Mouse (Mus musculus): ENCODE measurements around the gene Il17f. TPM values are rescaled to one million over a fixed set of nuclear protein-coding genes. Genes with fewer than 3 reads are reported as not detected.
A peak's percentile ranks its signal among the peaks of the same experiment; 100 is the strongest.
"Not testable (repeated sequence)": the region's sequence is repeated elsewhere in the genome, so short reads cannot be mapped to it uniquely, and the experiment has no call there.

Gene Il17f
- polyA plus RNA-seq, 1 experiment from 2014 or later, result not detected

GRCm38 (mm10) chr1:20801275-20801674 lies 10.9 kb upstream of the Il17f start:
- Histone ChIP-seq H3K4me1 (ENCODE audit: control insufficient read depth, insufficient read depth, low read length) (no peaks in the 10 kb centered on the region), H3K27me3 (replicated peaks; ENCODE audit: control insufficient read depth, insufficient read depth, low read length) (no peaks in the 10 kb centered on the region), H3K4me2 (ENCODE audit: low read length) (no peak overlapping the region), H3K9me3 (replicated peaks; ENCODE audit: control insufficient read depth, low read length) (no peaks in the 10 kb centered on the region), H3K4me3 (ENCODE audit: low read depth, low read length) (no peak overlapping the region), H3K9ac (ENCODE audit: low read length) (0 out of 2 replicates have a peak overlapping the region, but pooled peaks have one; percentile 25), H3K27ac (ENCODE audit: low read depth, low read length) (peak overlapping the region; percentile 33; the same call in 1 of the 2 replicates), H3K36me3 (ENCODE audit: control insufficient read depth, insufficient read depth, low read length) (peaks cover 36% of the 10 kb centered on the region)
- no peak for DNase-seq (ENCODE audit: low spot score)
- ATAC-seq, result peak; percentile 21; the same call in 1 of the 2 replicates
- 83% methylated on average over 2 of the region's 2 CpGs for WGBS

DNA sequence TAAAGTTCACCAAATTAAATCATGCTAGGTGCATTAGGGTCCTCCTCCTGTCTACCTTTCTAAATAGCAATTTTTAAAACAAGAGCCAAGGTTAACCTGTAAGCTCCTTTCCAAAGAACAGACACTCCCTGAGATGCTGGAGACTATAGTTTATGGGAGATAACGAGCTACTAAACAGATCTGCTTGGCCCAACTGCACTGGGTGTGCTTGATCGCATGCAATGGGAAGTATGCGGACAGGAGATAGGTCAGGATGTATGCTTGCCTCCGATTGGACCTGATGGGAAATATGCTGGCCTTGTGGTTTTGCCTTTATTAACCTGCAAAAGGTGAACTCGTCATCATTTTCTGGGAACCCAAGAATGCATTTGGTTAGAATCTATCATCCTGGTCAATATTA lies 4.8 kb upstream of the Il17f start:
- WGBS, result 89% methylated on average over 5 of the region's 5 CpGs
- H3K4me3 ChIP-seq (ENCODE audit: low read depth, low read length), result no peak overlapping the region
- no peak overlapping the region for H3K4me2 ChIP-seq (ENCODE audit: low read length)
- no peaks in the 10 kb centered on the region; the same call in 1 of the 2 replicates for H3K36me3 ChIP-seq (ENCODE audit: control insufficient read depth, insufficient read depth, low read length)
- H3K4me1 ChIP-seq (ENCODE audit: control insufficient read depth, insufficient read depth, low read length), result no peaks in the 10 kb centered on the region
- ATAC-seq (no peak), DNase-seq (ENCODE audit: low spot score) (no peak)
- H3K27me3 ChIP-seq (replicated peaks; ENCODE audit: control insufficient read depth, insufficient read depth, low read length), result no peaks in the 10 kb centered on the region
- H3K27ac ChIP-seq (ENCODE audit: low read depth, low read length), result no peak overlapping the region
- no peak overlapping the region for H3K9ac ChIP-seq (ENCODE audit: low read length)
- no peaks in the 10 kb centered on the region for H3K9me3 ChIP-seq (replicated peaks; ENCODE audit: control insufficient read depth, low read length)

DNA sequence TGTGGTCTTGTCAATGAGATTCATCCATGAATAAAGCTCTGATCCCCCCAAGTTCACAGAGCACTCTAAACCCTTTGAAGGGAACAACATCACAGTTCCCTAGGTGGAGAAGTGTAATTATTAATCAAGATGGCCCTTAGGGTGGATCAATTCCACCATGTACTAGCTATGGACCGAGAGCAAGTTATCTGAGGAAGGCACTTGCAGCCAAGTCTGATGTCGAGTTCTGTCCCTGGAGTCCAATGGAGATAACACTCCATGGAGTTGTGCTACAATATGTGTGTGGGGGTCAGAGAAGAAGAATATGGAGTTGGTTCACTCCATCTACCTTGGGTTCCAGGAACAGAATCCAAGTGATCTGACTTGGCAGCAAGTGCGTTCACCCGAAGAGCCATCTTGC lies 4.3 kb upstream of the Il17f start:
- DNase-seq (ENCODE audit: low spot score), result no peak

DNA sequence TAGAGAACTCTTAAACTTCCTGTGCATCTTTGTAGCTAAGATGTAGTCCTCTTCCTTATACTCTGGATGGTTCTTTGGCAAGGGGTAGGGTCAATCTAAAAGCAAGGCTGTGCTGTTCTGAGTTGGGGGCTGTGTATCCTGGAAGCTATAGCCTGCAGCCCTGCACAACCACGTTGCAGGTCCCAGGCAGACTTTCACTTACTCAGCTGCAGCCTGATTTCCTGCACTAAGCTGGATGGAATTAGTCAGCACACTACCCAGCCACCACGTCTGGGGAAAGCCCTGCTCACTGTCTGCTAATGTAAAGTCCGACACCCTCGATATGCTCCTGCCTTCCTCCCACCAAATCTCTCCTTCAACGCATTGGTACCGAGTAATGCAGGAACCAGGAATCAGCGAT lies 997 bp upstream of the Il17f start:
- DNase-seq (ENCODE audit: low spot score) (no peak), ATAC-seq (no peak)
- no peaks in the 10 kb centered on the region for H3K9me3 ChIP-seq (replicated peaks; ENCODE audit: control insufficient read depth, low read length)
- 76% methylated on average over 7 of the region's 7 CpGs for WGBS
- no peak overlapping the region for H3K9ac ChIP-seq (ENCODE audit: low read length)
- no peak overlapping the region for H3K4me3 ChIP-seq (ENCODE audit: low read depth, low read length)
- H3K36me3 ChIP-seq (ENCODE audit: control insufficient read depth, insufficient read depth, low read length), result no peaks in the 10 kb centered on the region
- H3K27me3 ChIP-seq (replicated peaks; ENCODE audit: control insufficient read depth, insufficient read depth, low read length), result no peaks in the 10 kb centered on the region
- no peaks in the 10 kb centered on the region for H3K4me1 ChIP-seq (ENCODE audit: control insufficient read depth, insufficient read depth, low read length)
- no peak overlapping the region for H3K27ac ChIP-seq (ENCODE audit: low read depth, low read length)
- no peak overlapping the region for H3K4me2 ChIP-seq (ENCODE audit: low read length)

More for the DNA sequence above, 4.3 kb upstream of the Il17f start:
- H3K9ac ChIP-seq (ENCODE audit: low read length), result no peak overlapping the region
- H3K27ac ChIP-seq (ENCODE audit: low read depth, low read length), result no peak overlapping the region
- H3K9me3 ChIP-seq (replicated peaks; ENCODE audit: control insufficient read depth, low read length), result no peaks in the 10 kb centered on the region
- H3K36me3 ChIP-seq (ENCODE audit: control insufficient read depth, insufficient read depth, low read length), result no peaks in the 10 kb centered on the region
- no peak overlapping the region for H3K4me2 ChIP-seq (ENCODE audit: low read length)
- ATAC-seq, result no peak
- H3K4me1 ChIP-seq (ENCODE audit: control insufficient read depth, insufficient read depth, low read length), result no peaks in the 10 kb centered on the region
- no peak overlapping the region for H3K4me3 ChIP-seq (ENCODE audit: low read depth, low read length)
- H3K27me3 ChIP-seq (replicated peaks; ENCODE audit: control insufficient read depth, insufficient read depth, low read length), result no peaks in the 10 kb centered on the region
- 99% methylated on average over 4 of the region's 4 CpGs for WGBS

- no peak for DNase-seq (ENCODE audit: low spot score)
- H3K36me3 ChIP-seq (ENCODE audit: control insufficient read depth, insufficient read depth, low read length), result no peaks in the 10 kb centered on the region
- 40% methylated on average over 10 of the region's 10 CpGs for WGBS
- no peaks in the 10 kb centered on the region for H3K27me3 ChIP-seq (replicated peaks; ENCODE audit: control insufficient read depth, insufficient read depth, low read length)
- no peak for ATAC-seq
- H3K9me3 ChIP-seq (replicated peaks; ENCODE audit: control insufficient read depth, low read length), result no peaks in the 10 kb centered on the region
- no peak overlapping the region for H3K4me3 ChIP-seq (ENCODE audit: low read depth, low read length)
- H3K4me1 ChIP-seq (ENCODE audit: control insufficient read depth, insufficient read depth, low read length), result no peaks in the 10 kb centered on the region
- H3K27ac ChIP-seq (ENCODE audit: low read depth, low read length), result no peak overlapping the region
- H3K9ac ChIP-seq (ENCODE audit: low read length), result no peak overlapping the region
- H3K4me2 ChIP-seq (ENCODE audit: low read length), result no peak overlapping the region
Observed at GRCm38 (mm10) chr1:20788419-20788818, 2.0 kb downstream of the Il17f start.

- H3K9ac ChIP-seq (ENCODE audit: low read length), result no peak overlapping the region
- 60% methylated on average over 8 of the region's 8 CpGs for WGBS
- no peak overlapping the region for H3K4me3 ChIP-seq (ENCODE audit: low read depth, low read length)
- no peak for DNase-seq (ENCODE audit: low spot score)
- H3K36me3 ChIP-seq (ENCODE audit: control insufficient read depth, insufficient read depth, low read length), result no peaks in the 10 kb centered on the region
- no peaks in the 10 kb centered on the region for H3K4me1 ChIP-seq (ENCODE audit: control insufficient read depth, insufficient read depth, low read length)
- no peaks in the 10 kb centered on the region for H3K9me3 ChIP-seq (replicated peaks; ENCODE audit: control insufficient read depth, low read length)
- H3K27me3 ChIP-seq (replicated peaks; ENCODE audit: control insufficient read depth, insufficient read depth, low read length), result no peaks in the 10 kb centered on the region
- no peak overlapping the region for H3K4me2 ChIP-seq (ENCODE audit: low read length)
- no peak overlapping the region for H3K27ac ChIP-seq (ENCODE audit: low read depth, low read length)
- no peak for ATAC-seq
Observed at GRCm38 (mm10) chr1:20787046-20787445, 3.4 kb downstream of the Il17f start.

DNA sequence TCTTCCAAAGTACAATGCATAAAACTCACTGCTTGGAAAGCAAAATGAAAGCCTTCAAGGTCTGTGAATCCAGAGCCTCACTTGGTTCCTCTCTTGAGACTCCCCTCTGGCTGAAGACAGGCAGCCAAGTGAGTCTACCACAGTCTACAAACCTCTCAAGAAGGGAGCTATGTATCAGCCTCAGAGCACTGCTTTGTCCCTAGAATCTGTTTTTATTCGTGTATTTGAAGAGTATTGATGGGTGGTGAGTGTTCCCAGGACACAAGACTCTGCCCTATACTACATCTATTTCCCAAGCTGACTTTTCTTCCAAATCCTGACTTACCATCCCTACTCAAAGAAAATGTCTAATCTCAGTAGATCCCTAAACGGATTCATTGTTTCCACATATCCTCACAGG lies 12.1 kb downstream of the Il17f start:
- no peak overlapping the region for H3K4me3 ChIP-seq (ENCODE audit: low read depth, low read length)
- H3K4me2 ChIP-seq (ENCODE audit: low read length), result no peak overlapping the region
- H3K4me1 ChIP-seq (ENCODE audit: control insufficient read depth, insufficient read depth, low read length), result no peaks in the 10 kb centered on the region
- DNase-seq (ENCODE audit: low spot score) (no peak), ATAC-seq (no peak)
- H3K9ac ChIP-seq (ENCODE audit: low read length), result no peak overlapping the region
- H3K36me3 ChIP-seq (ENCODE audit: control insufficient read depth, insufficient read depth, low read length), result no peaks in the 10 kb centered on the region
- WGBS, result 77% methylated on average over 2 of the region's 2 CpGs
- no peaks in the 10 kb centered on the region for H3K27me3 ChIP-seq (replicated peaks; ENCODE audit: control insufficient read depth, insufficient read depth, low read length)
- H3K27ac ChIP-seq (ENCODE audit: low read depth, low read length), result no peak overlapping the region
- no peaks in the 10 kb centered on the region for H3K9me3 ChIP-seq (replicated peaks; ENCODE audit: control insufficient read depth, low read length)

- 83% methylated on average over 4 of the region's 4 CpGs for WGBS
- not testable (repeated sequence) for H3K9ac ChIP-seq (ENCODE audit: low read length); H3K4me1 ChIP-seq (ENCODE audit: control insufficient read depth, insufficient read depth, low read length); H3K4me3 ChIP-seq (ENCODE audit: low read depth, low read length); H3K27me3 ChIP-seq (replicated peaks; ENCODE audit: control insufficient read depth, insufficient read depth, low read length); H3K36me3 ChIP-seq (ENCODE audit: control insufficient read depth, insufficient read depth, low read length); DNase-seq (ENCODE audit: low spot score); H3K27ac ChIP-seq (ENCODE audit: low read depth, low read length); ATAC-seq; H3K4me2 ChIP-seq (ENCODE audit: low read length); H3K9me3 ChIP-seq (replicated peaks; ENCODE audit: control insufficient read depth, low read length)
Observed at GRCm38 (mm10) chr1:20774026-20774730, 16.2 kb downstream of the Il17f start.

DNA sequence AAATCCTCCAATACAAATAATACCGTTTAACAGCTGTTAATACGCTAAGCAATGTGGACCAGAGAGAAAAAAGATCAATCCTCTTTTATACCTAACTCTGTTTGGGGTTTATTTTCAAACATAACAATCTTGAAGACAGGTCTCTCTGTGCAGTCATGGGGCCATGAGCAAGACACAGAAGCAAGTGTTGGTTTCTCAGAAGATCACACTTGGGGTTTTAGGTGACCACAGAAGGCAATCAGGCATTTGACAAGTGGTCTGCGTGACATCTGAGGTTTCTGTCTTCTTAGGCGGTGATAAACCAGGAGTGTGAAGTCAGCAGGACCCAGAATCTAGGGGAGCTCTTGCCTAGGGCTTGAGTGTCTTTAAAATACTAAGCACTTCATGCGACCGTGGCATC lies 23.9 kb downstream of the Il17f start:
- Histone ChIP-seq H3K27me3 (replicated peaks; ENCODE audit: control insufficient read depth, insufficient read depth, low read length) (no peaks in the 10 kb centered on the region), H3K4me2 (ENCODE audit: low read length) (no peak overlapping the region), H3K9ac (ENCODE audit: low read length) (no peak overlapping the region), H3K4me1 (ENCODE audit: control insufficient read depth, insufficient read depth, low read length) (no peaks in the 10 kb centered on the region), H3K36me3 (ENCODE audit: control insufficient read depth, insufficient read depth, low read length) (no peaks in the 10 kb centered on the region), H3K27ac (ENCODE audit: low read depth, low read length) (no peak overlapping the region), H3K4me3 (ENCODE audit: low read depth, low read length) (no peak overlapping the region), H3K9me3 (replicated peaks; ENCODE audit: control insufficient read depth, low read length) (no peaks in the 10 kb centered on the region)
- ATAC-seq (no peak), DNase-seq (ENCODE audit: low spot score) (no peak)
- WGBS, result 91% methylated on average over 6 of the region's 6 CpGs

All from forebrain, embryonic 14.5 days (tissue).